Mouse (Mus musculus) liver, embryonic 15.5 days (tissue): ENCODE data around the gene Ctsf. TPM values are rescaled to one million over a fixed set of nuclear protein-coding genes. Genes with fewer than 3 reads are reported as not detected.
A peak's percentile ranks its signal among the peaks of the same experiment; 100 is the strongest.
"Not testable (repeated sequence)": the region's sequence is repeated elsewhere in the genome, so short reads cannot be mapped to it uniquely, and the experiment has no call there.

Experiments used
- ATAC-seq: fragments of 200-750 bp; cut with Nextera tagmentation; 2 replicates; pipeline ENCODE4 v1.8.0; 2017; ENCODE audit warnings: moderate number of reproducible peaks, mild to moderate bottlenecking, moderate library complexity; ENCODE audit not compliant: insufficient read depth
- H3K27ac ChIP-seq: fragments of 300-500 bp; sonication (generic); replicated peaks from 2 replicates; pipeline ENCODE4 v1.5.1; 2015; ENCODE audit warnings: mild to moderate bottlenecking, inconsistent platforms
- H3K27me3 ChIP-seq: fragments of 300-500 bp; sonication (generic); 2 replicates; pipeline ENCODE4 v1.6.1; 2015; ENCODE audit warnings: mild to moderate bottlenecking, inconsistent platforms
- H3K36me3 ChIP-seq: fragments of 300-500 bp; sonication (generic); replicated peaks from 2 replicates; pipeline ENCODE4 v1.6.1; 2015; ENCODE audit warnings: moderate library complexity, mild to moderate bottlenecking, inconsistent platforms
- H3K4me1 ChIP-seq: fragments of 300-500 bp; sonication (generic); replicated peaks from 2 replicates; pipeline ENCODE4 v1.6.1; 2015; ENCODE audit warnings: inconsistent platforms
- H3K4me2 ChIP-seq: fragments of 300-500 bp; sonication (generic); 2 replicates; pipeline ENCODE4 v1.6.1; 2015; ENCODE audit warnings: moderate library complexity, mild to moderate bottlenecking, inconsistent platforms
- H3K4me3 ChIP-seq: fragments of 300-500 bp; sonication (generic); replicated peaks from 2 replicates; pipeline ENCODE4 v1.5.1; 2015; ENCODE audit warnings: mild to moderate bottlenecking, inconsistent platforms
- H3K9ac ChIP-seq: fragments of 300-500 bp; sonication (generic); 2 replicates; pipeline ENCODE4 v1.6.1; 2015; ENCODE audit warnings: moderate library complexity, mild to moderate bottlenecking, inconsistent platforms
- H3K9me3 ChIP-seq: fragments of 300-500 bp; sonication (generic); replicated peaks from 2 replicates; pipeline ENCODE4 v1.6.1; 2016; ENCODE audit warnings: inconsistent platforms
- WGBS: fragments of 180-500 bp; shearing (Covaris S2); methylation state at CpG from one replicate; pipeline ENCODE4 v1.1.7; 2015; ENCODE audit warnings: mixed read lengths; ENCODE audit not compliant: insufficient replicate concordance; 5-methylcytosine and 5-hydroxymethylcytosine counted together
- polyA plus RNA-seq: library from polyadenylated mRNA; unstranded; fragments of >200 nt; fragmentation: Nextera tagmentation; extraction: Ambion mirVana; gene quantifications from 2 replicates; pipeline ENCODE4 v1.2.1, GENCODE M21; 2015

The Ctsf gene
- polyA plus RNA-seq, 1 experiment from 2014 or later = 25.8 TPM

- no peaks in the 10 kb centered on the region for H3K36me3 ChIP-seq
- peaks cover 72% of the 10 kb centered on the region for H3K27me3 ChIP-seq
- no peak overlapping the region; the same call in 1 of the 2 replicates for H3K27ac ChIP-seq
- peak overlapping the region; percentile 57 for H3K9ac ChIP-seq
- H3K4me3 ChIP-seq = peak overlapping the region; percentile 62
- ATAC-seq = no peak
- peak overlapping the region; percentile 88 for H3K4me2 ChIP-seq
- H3K4me1 ChIP-seq = peaks cover 54% of the 10 kb centered on the region
- no peaks in the 10 kb centered on the region for H3K9me3 ChIP-seq
- 5% methylated on average over 14 of the region's 14 CpGs for WGBS
These were observed 515 bp downstream of the Ctsf start for GRCm38 (mm10) chr19:4855470-4855820.

DNA sequence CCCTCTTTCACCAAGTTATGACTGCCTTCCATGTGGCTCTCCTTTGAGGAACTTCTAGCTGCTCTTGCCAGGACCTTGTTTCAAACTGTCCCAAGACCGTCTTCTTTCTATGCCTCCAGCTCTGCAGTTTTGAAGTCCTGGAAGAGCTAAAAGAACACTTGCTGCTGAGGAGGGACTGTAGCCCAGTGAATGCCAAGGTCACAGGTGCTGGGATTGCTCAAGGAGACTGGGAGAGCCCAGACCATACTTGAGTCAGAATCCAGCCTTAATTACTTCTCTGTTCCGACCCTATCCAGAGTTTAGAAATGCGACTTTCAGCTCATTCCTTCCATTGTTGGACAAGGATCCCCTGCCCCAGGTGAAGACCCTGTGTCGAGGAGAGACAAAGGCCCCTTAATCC lies 1.0 kb downstream of the Ctsf start:
- WGBS = 65% methylated on average over 4 of the region's 4 CpGs
- no peak for ATAC-seq
- Histone ChIP-seq H3K36me3 (no peaks in the 10 kb centered on the region), H3K27me3 (peaks cover 67% of the 10 kb centered on the region), H3K9me3 (no peaks in the 10 kb centered on the region), H3K9ac (no peak overlapping the region), H3K27ac (no peak overlapping the region), H3K4me3 (peak overlapping the region; percentile 62), H3K4me1 (peaks cover 59% of the 10 kb centered on the region), H3K4me2 (peak overlapping the region; percentile 88)

- Histone ChIP-seq H3K27me3 (peaks cover 71% of the 10 kb centered on the region), H3K36me3 (no peaks in the 10 kb centered on the region), H3K4me2 (peak overlapping the region; percentile 66), H3K27ac (peak overlapping the region; percentile 92), H3K4me1 (peaks cover 59% of the 10 kb centered on the region), H3K9me3 (no peaks in the 10 kb centered on the region), H3K4me3 (peak overlapping the region; percentile 41), H3K9ac (peak overlapping the region; percentile 56)
- ATAC-seq = peak; percentile 99
- 28% methylated on average over 6 of the region's 6 CpGs for WGBS
These were observed 4.2 kb downstream of the Ctsf start for GRCm38 (mm10) chr19:4859081-4859480.

DNA sequence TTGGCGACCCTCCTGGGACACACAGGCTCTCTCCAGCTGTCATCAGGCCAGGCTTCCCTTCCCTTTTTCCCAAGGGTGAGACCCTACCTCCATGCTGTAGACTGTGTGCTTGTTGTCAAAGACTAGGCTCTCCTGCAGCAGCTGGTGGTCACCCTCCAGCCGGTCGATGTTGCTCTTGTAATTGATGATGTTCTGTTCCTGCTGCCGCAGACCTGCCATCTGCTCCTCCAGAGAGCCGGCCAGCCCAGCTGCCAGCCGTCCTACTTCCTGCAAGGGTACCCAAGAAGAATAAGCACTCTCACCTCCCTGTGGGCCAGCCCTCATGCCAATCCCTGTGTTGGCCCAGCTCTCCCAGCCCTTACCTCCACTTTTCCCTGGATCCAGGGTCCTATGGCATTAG lies 8.1 kb downstream of the Ctsf start:
- Histone ChIP-seq H3K4me3 (no peak overlapping the region), H3K9ac (no peak overlapping the region), H3K4me2 (no peak overlapping the region), H3K4me1 (peaks cover 41% of the 10 kb centered on the region), H3K9me3 (no peaks in the 10 kb centered on the region), H3K27me3 (peaks cover 68% of the 10 kb centered on the region), H3K27ac (no peak overlapping the region), H3K36me3 (no peaks in the 10 kb centered on the region)
- ATAC-seq = no peak
- 68% methylated on average over 6 of the region's 6 CpGs for WGBS

DNA sequence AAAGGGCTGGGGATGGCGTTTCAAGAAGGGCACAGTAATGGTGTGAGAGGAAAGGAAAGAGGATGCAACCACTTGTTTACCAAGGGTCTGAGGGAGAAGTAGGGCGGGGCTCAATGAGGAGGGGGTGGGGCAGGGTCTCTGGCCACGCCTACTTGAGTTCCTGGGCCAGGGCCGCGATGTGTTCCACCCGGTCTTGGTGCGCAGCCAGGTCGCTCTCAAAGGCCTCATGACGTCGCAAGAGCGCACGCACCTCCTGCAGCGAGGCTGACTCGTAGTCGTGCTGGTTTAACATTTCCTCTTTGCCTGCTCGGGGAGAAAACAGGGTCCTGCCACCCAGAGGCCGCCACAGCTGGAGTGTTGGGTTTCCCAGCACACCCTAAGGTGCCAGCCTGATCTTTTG lies 10.2 kb downstream of the Ctsf start:
- H3K9ac ChIP-seq = no peak overlapping the region

GRCm38 (mm10) chr19:4874613-4875012 lies 19.7 kb downstream of the Ctsf start:
- not testable (repeated sequence) for H3K4me2 ChIP-seq, H3K9ac ChIP-seq, H3K36me3 ChIP-seq, H3K9me3 ChIP-seq, ATAC-seq, H3K27ac ChIP-seq, H3K4me3 ChIP-seq
- peaks cover 33% of the 10 kb centered on the region for H3K4me1 ChIP-seq
- WGBS = 76% methylated on average over 1 of the region's 1 CpGs
- peaks cover 58% of the 10 kb centered on the region for H3K27me3 ChIP-seq

More for the DNA sequence above, 10.2 kb downstream of the Ctsf start:
- 5% methylated on average over 17 of the region's 17 CpGs for WGBS
- H3K4me2 ChIP-seq = peak overlapping the region; percentile 39
- H3K4me3 ChIP-seq = no peak overlapping the region
- H3K27ac ChIP-seq = no peak overlapping the region
- ATAC-seq = no peak
- H3K9me3 ChIP-seq = no peaks in the 10 kb centered on the region
- H3K36me3 ChIP-seq = no peaks in the 10 kb centered on the region
- H3K27me3 ChIP-seq = peaks cover 80% of the 10 kb centered on the region
- peaks cover 29% of the 10 kb centered on the region for H3K4me1 ChIP-seq

GRCm38 (mm10) chr19:4876241-4876640 lies 21.3 kb downstream of the Ctsf start:
- Histone ChIP-seq H3K27ac (no peak overlapping the region), H3K4me2 (no peak overlapping the region), H3K27me3 (peaks cover 49% of the 10 kb centered on the region), H3K36me3 (peaks cover 12% of the 10 kb centered on the region), H3K9ac (no peak overlapping the region), H3K9me3 (no peaks in the 10 kb centered on the region), H3K4me3 (no peak overlapping the region), H3K4me1 (peaks cover 41% of the 10 kb centered on the region)
- no peak for ATAC-seq
- 53% methylated on average over 4 of the region's 4 CpGs for WGBS

- Histone ChIP-seq H3K36me3 (peaks cover 17% of the 10 kb centered on the region), H3K27me3 (peaks cover 49% of the 10 kb centered on the region), H3K9ac (no peak overlapping the region), H3K4me3 (no peak overlapping the region), H3K4me1 (peaks cover 46% of the 10 kb centered on the region), H3K4me2 (no peak overlapping the region), H3K9me3 (no peaks in the 10 kb centered on the region), H3K27ac (no peak overlapping the region)
- 65% methylated on average over 3 of the region's 3 CpGs for WGBS
- no peak for ATAC-seq
These were observed 21.8 kb downstream of the Ctsf start for GRCm38 (mm10) chr19:4876755-4877154.

DNA sequence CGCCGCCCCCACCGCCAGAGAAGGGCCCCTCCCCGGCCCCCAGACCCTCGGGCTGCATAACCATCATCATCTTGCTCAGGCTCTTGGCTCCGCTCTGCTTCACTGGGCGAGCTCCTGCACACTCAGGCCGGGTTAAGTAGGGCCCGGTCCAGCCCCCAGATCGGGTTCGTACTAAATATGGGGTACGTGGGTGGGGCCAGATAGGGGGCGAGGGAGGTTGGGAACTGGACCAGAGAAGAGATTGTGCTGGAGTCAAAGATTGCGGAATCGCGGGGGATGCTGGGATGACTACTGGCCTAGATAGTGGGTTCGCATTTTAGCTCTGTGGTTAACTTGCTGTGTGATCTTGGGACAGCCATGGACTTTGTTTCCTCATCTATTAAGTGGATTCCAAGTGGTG lies 22.9 kb downstream of the Ctsf start, which contains the start of gene Actn3:
TSS of gene Actn3 (minus strand) at position 125 of the 400 bp plus-strand sequence.
- Histone ChIP-seq H3K27me3 (peaks cover 39% of the 10 kb centered on the region), H3K4me1 (peaks cover 56% of the 10 kb centered on the region), H3K9ac (peak within 1 kb of the TSS; percentile 92), H3K4me2 (peak within 1 kb of the TSS; percentile 95), H3K9me3 (no peaks in the 10 kb centered on the region), H3K27ac (peak within 1 kb of the TSS; percentile 88), H3K36me3 (peaks cover 27% of the 10 kb centered on the region), H3K4me3 (peak within 1 kb of the TSS; percentile 87)
- ATAC-seq = no peak
- 8% methylated on average over 17 of the region's 17 CpGs for WGBS

GRCm38 (mm10) chr19:4878405-4879323 lies 23.7 kb downstream of the Ctsf start, which contains the start of gene Zdhhc24:
Zdhhc24 (plus strand) TSS chr19:4878668.
- Histone ChIP-seq H3K4me3 (peak within 1 kb of the TSS; percentile 87), H3K36me3 (peaks cover 32% of the 10 kb centered on the region), H3K27me3 (peaks cover 33% of the 10 kb centered on the region), H3K4me2 (peak within 1 kb of the TSS; percentile 95), H3K9ac (peak within 1 kb of the TSS; percentile 92), H3K9me3 (no peaks in the 10 kb centered on the region), H3K27ac (peak within 1 kb of the TSS; percentile 88), H3K4me1 (peaks cover 64% of the 10 kb centered on the region)
- ATAC-seq = peak; percentile 99
- WGBS = under 1% methylated on average over 52 of the region's 52 CpGs

DNA sequence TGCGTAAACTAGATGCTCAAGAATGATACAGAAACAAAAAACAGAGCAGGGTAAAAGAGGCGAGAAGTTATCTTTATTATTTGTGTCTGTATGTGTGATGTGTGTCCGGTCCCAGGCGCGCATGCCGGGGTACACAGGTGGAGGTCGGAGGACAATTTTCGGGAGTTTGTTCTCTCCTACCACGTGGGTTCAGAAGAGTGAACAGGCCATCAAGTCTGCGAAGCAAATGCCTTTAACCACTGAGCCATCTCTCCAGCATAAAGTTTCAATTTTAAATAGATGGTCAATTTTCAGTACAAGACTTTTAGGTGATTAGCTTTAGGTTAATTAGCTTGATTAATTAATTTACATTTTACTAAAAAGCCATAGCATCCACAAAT lies 24.4 kb downstream of the Ctsf start:
- Histone ChIP-seq H3K4me3 (peak overlapping the region; percentile 87), H3K4me1 (peaks cover 70% of the 10 kb centered on the region), H3K9ac (peak overlapping the region; percentile 92)

More for the DNA sequence above, 24.4 kb downstream of the Ctsf start:
- Histone ChIP-seq H3K27ac (peak overlapping the region; percentile 88), H3K36me3 (peaks cover 38% of the 10 kb centered on the region), H3K27me3 (peaks cover 29% of the 10 kb centered on the region), H3K9me3 (no peaks in the 10 kb centered on the region), H3K4me2 (peak overlapping the region; percentile 95)
- 46% methylated on average over 10 of the region's 10 CpGs for WGBS
- ATAC-seq = no peak
